Mouse (Mus musculus) gastrocnemius, adult 18-20 months (tissue): ENCODE measurements around the gene Kcnh2. TPM values are rescaled to one million over a fixed set of nuclear protein-coding genes. Genes with fewer than 3 reads are reported as not detected.

Source experiments
- DNase-seq: peaks from one replicate; pipeline ENCODE4 v3.0.0; 2021; ENCODE audit warnings: low spot score
- total RNA-seq, 2 experiments: library from RNA; stranded (reverse); gene quantifications; 2 replicates each; pipeline ENCODE4 v1.2.3; 2021

The Kcnh2 gene
- total RNA-seq, 2 experiments from 2014 or later, result 1.1 to 1.5 TPM

DNA sequence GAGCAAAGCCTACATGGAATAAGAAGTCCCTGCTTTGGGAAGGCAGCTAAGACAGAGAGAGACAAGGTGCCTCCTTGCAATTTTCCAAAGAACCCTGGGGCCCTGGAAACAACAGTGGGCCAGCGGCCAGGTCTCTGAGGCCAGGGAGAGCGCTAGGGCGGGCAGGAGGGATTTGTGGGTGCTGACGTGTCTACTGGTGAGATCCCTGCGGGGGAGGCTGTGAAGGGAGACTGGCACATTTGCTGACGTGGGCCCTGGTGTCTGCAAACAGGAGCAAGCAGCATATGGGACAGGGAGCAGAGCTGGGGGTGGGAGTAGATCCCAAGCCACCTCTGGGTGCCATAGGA lies 31.0 kb downstream of the Kcnh2 start:
- DNase-seq, result no peak

GRCm38 (mm10) chr5:24319776-24320466 lies 31.5 kb downstream of the Kcnh2 start:
- no peak for DNase-seq

DNA sequence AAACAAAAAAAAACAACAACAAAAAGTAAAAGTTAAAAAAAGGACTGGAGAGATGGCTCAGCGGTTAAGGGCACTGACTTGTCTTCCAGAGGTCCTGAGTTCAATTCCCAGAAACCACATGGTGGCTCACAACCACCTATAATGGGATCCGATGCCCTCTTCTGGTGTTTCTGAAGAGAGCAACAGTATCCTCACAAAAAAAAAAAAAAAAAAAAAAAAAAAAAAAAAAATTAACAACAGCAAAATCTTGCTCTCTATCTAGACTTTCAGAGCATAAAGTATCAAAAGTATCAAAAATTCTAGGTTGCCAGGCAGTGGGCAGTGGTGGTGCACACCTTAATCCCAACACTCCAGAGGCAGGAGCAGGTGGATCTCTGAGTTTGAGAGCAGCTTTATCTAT lies 42.2 kb downstream of the Kcnh2 start:
- DNase-seq, result no peak

DNA sequence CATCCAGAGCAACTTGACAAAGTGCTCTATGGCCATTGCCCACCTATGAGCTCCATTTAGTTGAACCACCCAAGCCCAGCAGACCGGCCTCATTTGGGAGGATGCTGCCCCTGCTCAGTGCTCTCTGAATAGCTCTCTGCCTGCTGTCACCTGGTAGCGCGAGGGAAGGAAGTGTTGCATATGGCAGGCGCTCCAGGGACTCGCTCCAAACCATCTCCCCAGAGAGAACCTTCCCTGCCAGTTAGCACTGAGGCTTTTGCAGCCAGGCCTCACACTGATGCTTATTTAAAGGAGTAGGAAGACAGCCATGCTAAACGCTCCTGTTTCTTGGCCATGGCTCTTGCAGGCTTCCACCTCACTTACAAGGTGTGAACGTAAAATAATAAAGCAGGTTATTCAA lies 42.8 kb downstream of the Kcnh2 start:
- DNase-seq, result no peak

DNA sequence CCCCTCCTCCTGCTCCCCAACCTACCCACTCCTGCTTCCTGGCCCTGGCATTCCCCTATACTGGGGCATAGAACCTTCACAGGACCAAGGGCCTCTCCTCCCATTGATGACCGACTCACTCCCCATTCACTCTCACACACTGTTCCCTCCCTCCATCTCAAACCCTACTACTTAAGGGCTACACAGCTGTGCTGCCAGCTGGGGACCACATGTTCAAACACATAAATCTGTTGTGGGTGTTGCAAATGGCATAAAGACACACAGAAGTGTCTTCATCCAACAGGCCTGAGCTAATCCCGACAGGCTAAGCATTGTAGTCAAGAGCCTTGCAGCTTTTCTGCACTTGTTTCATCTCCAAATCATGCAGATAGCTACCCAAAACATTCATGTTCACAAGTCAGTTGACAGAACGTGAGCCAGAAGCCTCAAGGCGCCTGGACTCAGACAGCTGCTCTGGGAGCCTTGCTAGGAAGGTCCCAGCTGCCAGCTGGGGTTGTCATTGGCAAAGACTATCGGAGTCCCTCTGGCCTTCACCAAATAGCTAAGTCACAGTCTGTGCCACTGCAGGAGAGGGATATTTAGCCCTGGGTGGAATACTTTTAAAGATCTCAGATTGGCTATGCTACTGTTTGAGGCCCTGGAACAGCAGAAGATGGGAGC lies 44.2 kb downstream of the Kcnh2 start:
- no peak for DNase-seq

DNA sequence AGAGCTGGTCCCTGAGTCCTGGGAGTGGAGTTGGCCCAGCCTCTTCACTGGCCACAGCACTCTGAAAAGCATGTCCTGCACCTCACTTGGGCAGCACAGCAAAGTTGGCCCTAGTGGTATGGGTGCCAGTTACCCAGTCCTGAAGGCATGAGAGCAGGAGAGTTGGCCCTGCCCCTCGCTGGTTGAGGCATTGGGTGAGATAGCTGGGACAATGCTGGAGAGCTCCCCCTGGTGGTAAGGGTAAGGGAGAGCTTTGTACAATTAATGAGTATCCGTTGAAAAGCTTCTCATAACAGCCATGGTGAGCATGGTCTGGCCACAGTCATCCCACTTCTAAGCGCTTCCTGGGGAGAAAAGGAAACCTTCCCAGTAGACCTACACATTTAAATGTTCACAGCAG lies 48.2 kb downstream of the Kcnh2 start:
- DNase-seq, result peak; percentile 51

DNA sequence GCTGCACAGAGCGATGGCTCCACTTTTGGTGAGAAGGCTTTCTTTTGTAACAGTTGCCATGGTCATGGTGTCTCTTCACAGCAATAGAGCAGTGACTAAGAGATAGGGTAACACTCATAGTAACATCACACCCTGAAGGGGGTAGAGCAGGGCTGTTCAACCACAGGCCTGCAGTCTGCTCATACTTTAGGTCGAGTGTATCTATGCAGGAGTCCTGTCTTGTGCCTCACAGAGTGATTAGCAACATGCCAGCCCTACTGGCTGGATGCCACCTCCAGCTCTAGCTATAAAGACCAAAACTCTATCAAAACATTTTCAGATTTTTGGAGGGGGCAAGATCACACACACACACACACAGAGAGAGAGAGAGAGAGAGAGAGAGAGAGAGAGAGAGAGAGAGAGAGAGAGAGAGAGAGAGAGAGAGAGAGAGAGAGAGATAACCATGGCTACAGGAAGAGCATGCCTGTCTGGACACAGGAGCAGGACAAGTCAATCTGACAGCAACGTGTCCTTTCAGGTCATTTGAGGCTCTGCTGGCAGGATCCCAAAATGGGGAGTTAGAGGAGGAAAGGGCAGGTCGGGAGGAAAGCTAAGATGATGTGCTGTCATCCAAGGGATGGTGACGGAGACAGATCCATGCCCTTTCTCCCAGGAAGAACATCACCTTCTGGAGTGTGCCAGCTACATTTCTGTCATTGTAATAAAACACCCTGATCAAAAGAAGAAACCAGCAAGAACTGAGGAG lies 51.4 kb downstream of the Kcnh2 start:
- no peak for DNase-seq

GRCm38 (mm10) chr5:24291954-24292353 lies 59.5 kb downstream of the Kcnh2 start:
- peak; percentile 3 for DNase-seq

DNA sequence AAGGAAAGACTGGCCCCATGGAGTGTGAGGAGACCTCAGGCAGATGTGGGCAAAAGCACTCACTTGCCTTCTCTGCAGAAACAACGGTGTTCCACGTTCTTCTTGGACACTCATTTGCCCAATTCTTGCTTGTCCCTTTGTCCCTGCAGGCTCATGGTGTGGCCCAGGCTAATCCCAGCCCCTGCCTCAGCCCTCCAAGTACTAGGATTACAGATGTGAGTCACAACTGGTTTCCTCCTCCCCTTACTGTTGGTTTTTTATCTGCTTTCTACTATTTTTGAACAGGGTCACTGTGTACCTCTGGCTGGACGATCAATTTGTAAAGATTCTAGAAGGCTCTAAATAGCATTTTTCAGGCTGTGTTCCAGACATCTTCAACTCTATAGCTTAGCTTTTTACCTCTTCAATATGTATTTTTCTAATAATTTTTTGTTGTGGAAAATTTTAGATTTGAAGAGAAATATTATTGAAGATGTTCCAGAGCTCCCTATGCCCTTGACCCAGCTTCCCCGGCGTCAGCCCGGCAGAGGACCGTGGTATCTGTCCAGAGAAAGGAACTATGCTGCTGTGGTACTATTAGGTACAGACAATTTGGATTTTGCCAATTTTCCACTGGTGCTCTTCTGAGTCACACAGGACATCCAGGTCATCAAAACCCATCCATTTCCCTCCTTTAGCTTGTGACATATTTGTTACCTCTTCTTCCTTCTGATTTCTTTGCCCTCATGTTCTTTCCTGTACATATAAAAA lies 65.0 kb downstream of the Kcnh2 start:
- DNase-seq, result no peak

- DNase-seq, result no peak
These were observed 67.3 kb downstream of the Kcnh2 start for GRCm38 (mm10) chr5:24284145-24284544.

DNA sequence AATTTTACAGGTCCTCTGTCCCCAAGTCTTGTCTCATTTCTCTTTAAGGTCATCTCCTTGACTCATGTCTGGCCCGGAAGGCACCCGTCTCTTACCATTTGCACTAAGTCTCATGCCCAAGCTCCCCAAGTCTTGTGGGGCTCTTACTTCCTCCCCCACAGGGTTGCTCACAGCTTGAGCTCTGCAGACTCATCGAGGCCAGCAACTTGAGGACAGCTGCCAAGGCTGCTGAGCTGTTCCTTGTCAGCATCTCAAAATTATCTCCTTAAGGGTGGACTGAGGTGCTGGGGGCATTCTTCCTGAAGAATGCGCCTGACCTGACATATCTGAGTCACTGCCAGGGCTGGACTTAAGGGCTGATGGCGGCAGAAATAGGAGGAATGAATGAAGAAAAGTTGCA lies 68.2 kb downstream of the Kcnh2 start:
- DNase-seq, result no peak

- DNase-seq, result no peak
These were observed 70.9 kb downstream of the Kcnh2 start for GRCm38 (mm10) chr5:24280523-24280922.

DNA sequence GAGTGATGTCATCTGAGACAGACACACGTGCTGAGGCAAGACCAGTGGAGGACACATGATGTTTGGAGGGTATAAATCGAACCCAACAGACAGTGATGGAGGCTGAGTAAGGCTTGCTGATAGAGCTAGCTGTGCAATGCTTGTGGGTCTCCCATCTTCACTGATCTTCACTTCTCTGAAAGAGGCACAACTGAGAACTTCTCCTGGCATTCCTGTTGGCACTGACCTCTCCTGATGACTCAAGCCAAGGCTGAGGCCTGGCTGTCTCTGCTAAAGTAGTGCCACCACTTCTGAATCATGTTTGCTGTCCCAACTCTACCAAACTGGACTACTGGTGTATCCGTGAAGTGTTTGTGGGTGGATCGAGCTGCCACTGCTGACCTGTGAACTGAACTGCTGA lies 71.9 kb downstream of the Kcnh2 start:
- no peak for DNase-seq

DNA sequence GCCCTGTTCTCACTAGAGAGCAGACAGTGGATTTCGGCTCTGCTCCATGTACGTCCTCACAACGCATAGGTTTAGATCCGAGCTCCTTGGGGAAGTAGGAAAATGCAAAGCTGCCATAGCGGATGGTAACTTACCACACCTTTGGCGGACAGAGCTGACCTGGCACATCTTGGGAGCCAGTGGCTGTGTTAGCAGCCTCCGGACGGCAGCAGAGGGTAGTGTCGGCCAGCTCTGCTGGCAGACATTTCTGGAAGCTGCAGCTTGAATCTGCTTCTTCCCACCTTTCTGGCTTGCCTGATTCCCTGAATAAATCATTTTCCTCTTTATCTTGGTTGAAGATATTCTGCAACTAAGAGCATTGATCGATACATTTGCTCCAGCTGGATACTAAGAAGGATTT lies 73.2 kb downstream of the Kcnh2 start:
- no peak for DNase-seq

- DNase-seq, result no peak
These were observed 77.5 kb downstream of the Kcnh2 start for GRCm38 (mm10) chr5:24273683-24274621.

DNA sequence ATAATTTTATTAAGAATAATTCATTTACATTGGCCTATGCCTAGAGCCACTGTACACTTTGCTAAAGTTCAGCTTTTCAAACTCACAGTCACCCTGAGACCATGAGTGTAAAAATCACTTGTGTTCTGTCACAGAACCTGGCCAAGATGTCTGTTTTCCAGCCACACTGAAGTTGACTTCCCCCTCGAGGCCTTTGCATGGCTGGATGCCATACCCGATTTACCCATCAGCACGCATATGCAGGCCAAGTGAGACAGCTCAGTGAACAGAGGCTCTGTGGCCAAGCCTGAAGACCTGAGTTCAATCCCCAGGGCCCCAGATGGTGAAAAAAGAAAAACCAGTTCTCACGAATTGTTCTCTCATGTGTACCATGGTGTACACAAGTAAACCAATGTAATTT lies 80.5 kb downstream of the Kcnh2 start:
- DNase-seq, result no peak

Other genes with a start within 250 kb of the Kcnh2 start
- gene Nupl2, start 186.6 kb downstream of the Kcnh2 start, total RNA-seq, result 1 to 10 TPM; 5.3 to 6.4 TPM
- 1 to 10 TPM; 4.3 to 8.1 TPM for gene Nos3, start 13.2 kb upstream of the Kcnh2 start, total RNA-seq
- under 1 TPM; 0.16 to 0.19 TPM for gene Atg9b, start 40.5 kb upstream of the Kcnh2 start, total RNA-seq
- 10 to 100 TPM; 30.4 to 40.3 TPM for gene Abcb8, start 42.1 kb upstream of the Kcnh2 start, total RNA-seq
- under 1 TPM; 0.32 to 0.38 TPM for gene Asic3, start 61.8 kb upstream of the Kcnh2 start, total RNA-seq
- 10 to 100 TPM; 10.5 to 11.2 TPM for gene Cdk5, start 71.9 kb upstream of the Kcnh2 start, total RNA-seq
- gene Slc4a2, start 72.2 kb upstream of the Kcnh2 start, total RNA-seq, result 10 to 100 TPM; 13.9 to 14.3 TPM
- 100 to 1,000 TPM; 183 to 194 TPM for gene Fastk, start 93.7 kb upstream of the Kcnh2 start, total RNA-seq
- gene Tmub1, start 96.2 kb upstream of the Kcnh2 start, total RNA-seq, result 10 to 100 TPM; 17.7 to 23.3 TPM
- gene Agap3, start 100.6 kb upstream of the Kcnh2 start, total RNA-seq, result 10 to 100 TPM; 74.3 to 84.7 TPM
- gene Gbx1, start 175.6 kb upstream of the Kcnh2 start, total RNA-seq, result not detected
- 100 to 1,000 TPM; 101 to 107 TPM for gene Asb10, start 189.4 kb upstream of the Kcnh2 start, total RNA-seq
- gene 4931409K22Rik, start 205.2 kb upstream of the Kcnh2 start, total RNA-seq, result not detected
- 100 to 1,000 TPM; 108 to 112 TPM for gene Abcf2, start 225.9 kb upstream of the Kcnh2 start, total RNA-seq
- gene Chpf2, start 235.1 kb upstream of the Kcnh2 start, total RNA-seq, result 10 to 100 TPM in 1 of 2 experiments, 1 to 10 TPM in 1; 8.9 to 10.3 TPM